Mouse (Mus musculus) urinary bladder, adult 2 months (tissue): ENCODE results near the gene AI661453. TPM values are rescaled to one million over a fixed set of nuclear protein-coding genes. Genes with fewer than 3 reads are reported as not detected.
A peak's percentile ranks its signal among the peaks of the same experiment; 100 is the strongest.
"Not testable (repeated sequence)": the region's sequence is repeated elsewhere in the genome, so short reads cannot be mapped to it uniquely, and the experiment has no call there.

Experiments used
- DNase-seq: peaks from one replicate; pipeline ENCODE4 v3.0.0; 2022; ENCODE audit warnings: low spot score
- polyA plus RNA-seq: library from polyadenylated mRNA; depleted of rRNA; stranded (reverse); fragments of >200 nt; gene quantifications from 2 replicates; pipeline ENCODE4 v1.2.3, GENCODE M21; 2012

Gene AI661453
- polyA plus RNA-seq, 1 experiment: 9.4 TPM

DNA sequence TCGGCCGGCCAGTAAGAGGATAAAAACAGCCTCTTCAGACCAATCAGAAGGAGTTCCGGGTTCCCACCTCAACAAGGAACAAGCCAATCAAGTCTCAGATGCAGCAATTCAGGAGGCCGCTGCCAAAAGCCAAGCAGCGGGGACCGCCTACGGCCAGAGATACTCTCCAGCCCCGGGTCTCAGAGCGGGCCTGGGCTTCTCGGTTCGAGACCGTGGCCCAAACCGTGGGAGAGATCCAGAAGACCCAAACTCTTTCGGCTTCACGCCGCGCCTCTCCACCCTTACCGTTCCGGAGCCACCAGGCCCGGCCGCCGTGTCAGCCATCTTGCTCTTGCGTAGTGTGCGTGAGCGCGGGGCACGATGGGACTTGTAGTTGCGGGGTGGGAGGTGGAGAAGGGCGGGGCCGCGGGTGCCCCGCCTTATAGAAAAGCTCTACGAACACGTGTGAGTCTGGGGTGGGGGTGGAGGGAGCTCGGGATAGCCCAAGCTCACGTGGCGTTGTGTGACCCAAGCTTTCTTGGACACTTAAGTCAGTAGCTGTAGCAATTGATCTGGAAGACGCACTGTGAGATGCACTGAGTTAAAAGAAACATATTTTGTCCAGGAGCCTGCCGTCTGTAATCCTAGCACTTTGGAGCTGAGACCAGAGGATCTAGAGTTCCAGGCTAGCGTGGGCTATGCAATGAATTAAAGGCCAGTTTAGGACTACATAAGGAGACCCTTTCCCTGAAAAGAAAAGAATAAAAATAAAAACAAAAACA lies 65.7 kb downstream of the AI661453 start, which contains the start of gene Taf8:
Gene Taf8 (minus strand): TSS at position 347 of the 761 bp plus-strand sequence.
- peak; percentile 94 for DNase-seq

DNA sequence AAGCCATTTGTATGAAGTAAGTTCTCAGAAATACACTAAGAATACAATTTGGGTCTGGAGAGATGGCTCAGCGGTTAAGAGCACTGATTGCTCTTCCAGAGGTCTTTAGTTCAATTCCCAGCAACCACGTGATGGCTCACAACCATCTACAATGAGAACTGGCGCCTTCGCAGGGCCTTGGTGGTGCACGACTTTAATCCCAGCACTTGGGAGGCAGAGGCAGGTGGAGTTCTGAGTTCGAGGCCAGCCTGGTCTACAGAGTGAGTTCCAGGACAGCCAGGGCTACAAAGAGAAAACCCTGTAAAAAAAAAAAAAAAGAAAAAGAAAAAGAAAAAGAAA lies 66.3 kb downstream of the AI661453 start:
- not testable (repeated sequence) for DNase-seq

DNA sequence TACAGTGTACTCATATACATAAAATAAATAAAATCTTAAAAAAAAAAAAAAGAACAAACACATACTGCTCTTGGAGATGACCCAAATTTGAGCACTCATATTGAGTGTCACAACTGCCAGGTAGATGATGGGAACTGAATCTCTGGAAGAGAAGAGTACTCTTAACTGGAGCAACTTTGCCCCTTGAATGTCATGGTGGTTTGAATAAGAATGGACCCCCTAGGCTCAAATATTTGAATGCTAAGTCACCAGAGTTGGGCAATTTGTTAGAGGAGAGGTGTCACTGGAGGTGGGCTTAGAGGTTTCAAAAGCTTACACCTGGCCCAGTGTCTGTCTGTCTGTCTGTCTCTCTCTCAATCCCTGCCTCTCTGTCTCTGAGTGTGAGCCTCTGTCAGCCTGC lies 67.3 kb downstream of the AI661453 start:
- no peak for DNase-seq

- DNase-seq: no peak
Observed at GRCm38 (mm10) chr17:47504228-47504627, 67.8 kb downstream of the AI661453 start.

GRCm38 (mm10) chr17:47504941-47505346 lies 68.5 kb downstream of the AI661453 start, which contains the start of gene Ccnd3:
Ccnd3 (plus strand) TSS chr17:47505051.
- peak; percentile 71 for DNase-seq

- DNase-seq: no peak
Observed at GRCm38 (mm10) chr17:47505566-47505965, 69.2 kb downstream of the AI661453 start.

GRCm38 (mm10) chr17:47506042-47506441 lies 69.6 kb downstream of the AI661453 start:
- peak; percentile 23 for DNase-seq

DNA sequence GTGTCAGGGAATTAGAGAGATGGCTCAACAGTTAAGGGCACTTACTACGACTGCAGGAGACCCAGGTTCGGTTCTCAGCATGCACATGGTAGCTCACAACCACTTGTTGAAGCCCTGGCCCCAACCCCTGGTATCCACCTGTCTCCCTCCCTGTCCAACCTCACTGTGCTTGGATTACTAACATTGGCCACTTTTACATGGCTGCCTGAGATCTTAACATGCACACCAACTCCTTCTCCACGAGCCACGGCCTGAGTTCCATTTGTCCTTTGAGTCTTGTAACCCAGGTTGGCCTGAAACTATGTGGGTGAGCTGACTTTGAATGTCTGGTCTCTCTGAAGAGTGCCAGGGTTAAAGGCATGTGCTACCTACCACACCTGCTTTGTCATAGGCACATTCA lies 70.3 kb downstream of the AI661453 start:
- no peak for DNase-seq

DNA sequence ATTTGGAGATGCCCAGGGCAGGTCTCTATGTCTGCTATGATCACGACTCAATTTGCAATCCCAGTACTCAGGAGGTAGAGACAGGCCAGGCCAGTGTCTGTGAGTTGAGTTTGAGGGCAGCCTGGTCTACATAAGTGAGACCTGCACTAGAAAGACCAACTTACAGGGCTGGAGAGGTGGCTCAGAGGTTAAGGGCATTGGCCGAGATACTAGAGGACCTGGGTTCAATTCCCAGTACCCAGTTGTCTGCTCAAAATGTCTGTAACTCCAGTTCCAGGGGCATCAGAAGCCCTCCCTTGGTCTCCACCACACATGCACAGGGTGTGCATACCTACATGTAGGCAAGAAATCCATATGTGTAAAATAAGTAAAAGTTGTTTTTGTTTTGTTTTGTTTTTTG lies 71.1 kb downstream of the AI661453 start:
- DNase-seq: no peak

DNA sequence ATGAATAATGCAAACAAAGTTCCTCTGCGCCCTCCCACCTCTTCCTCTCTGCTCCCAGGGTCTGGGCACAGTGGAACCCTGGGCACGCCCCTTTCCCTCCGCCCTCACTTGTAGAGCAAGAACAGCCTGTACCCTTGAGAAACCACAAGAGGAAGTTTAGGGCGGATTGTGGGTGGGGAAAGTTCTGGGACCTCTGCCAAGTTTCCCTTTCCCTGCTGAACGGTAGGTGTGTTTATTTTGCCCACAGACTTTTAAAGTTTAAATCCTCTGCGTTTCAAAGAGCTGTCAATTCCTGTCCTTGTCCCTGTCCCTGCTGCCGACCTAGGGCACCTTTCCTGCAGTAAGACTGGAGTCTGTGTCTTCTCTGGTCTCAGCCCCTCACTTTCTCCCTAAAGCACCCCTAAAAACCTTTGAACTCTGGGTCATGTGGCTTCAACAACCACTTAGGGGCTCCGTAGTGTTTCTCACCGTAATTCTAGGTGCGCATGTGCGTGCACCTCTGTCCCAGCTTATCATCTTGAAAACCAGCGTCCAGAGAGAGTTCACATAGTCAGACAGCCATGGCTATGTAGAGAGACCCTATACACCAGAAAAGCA lies 71.7 kb downstream of the AI661453 start:
- DNase-seq: peak; percentile 56

DNA sequence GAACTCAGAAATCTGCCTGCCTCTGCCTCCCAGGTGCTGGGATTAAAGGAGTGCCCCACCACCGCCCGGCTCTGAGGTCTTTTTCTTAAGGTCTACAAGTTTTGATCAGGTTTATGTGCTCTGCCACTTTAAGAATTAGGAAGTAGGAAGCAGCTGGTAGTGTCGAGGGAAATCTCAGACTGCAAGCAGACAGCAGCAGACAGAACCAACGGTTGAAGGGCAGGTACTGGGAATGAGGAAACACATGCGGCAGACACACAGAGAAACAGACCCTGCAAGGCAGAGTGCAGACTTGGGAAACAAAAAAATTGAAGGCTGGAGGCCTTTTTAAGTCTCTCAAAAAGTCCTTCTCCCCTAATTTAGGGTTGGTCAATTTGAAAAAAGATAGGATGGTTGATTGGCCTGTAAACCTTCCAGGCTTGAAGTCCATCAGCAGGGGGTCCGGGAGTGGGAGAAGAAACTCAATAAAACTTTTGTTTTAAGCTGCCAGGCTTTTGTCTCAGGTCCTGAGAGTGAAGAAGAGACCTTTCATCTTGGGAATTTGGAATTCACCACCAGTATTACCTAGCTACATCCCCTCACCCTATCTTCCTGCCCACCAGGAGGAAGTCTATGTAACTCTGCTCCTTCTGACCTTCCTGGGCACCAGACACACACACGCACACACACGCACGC lies 72.8 kb downstream of the AI661453 start:
- DNase-seq: no peak

GRCm38 (mm10) chr17:47511111-47512020 lies 75.0 kb downstream of the AI661453 start:
- peak; percentile 98 for DNase-seq

DNA sequence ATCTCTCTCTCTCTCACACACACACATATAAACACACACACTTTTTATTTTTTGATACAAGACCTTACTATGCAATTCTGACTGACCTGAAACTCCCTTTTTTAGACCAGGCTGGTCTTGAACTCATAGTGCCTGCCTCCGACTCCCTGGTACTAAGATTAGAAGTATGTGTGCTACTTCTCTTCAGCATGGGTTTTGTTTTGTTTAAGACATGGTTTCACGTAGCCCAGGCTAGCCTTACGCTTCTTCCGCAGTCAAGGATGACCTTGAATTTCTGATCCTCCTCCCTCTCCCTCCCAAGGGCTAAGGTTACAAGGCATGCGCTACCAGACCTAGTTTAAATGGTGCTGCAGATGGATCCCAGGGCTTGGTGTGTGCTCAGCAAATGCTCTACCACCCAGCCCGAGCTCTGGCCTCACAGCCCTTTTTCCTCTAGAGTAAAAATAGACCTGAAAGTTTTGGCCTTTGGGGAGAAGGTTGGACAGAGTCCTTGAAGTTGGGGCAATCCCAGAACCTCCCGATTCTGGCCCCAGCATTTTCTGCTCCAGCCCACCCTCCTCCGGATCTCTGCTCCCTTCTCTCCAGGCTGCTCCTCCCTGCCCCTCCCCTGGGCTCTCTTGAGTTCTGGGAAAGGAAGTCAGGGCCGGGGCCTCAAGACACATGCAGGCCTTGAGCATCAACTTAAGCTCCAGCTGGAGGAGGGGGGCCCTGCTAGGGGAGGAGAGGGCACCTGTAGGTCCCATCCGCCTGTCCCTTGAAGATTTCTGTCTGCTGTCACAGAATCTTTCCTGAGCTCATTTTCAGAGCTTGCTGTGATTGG lies 76.8 kb downstream of the AI661453 start:
- no peak for DNase-seq

DNA sequence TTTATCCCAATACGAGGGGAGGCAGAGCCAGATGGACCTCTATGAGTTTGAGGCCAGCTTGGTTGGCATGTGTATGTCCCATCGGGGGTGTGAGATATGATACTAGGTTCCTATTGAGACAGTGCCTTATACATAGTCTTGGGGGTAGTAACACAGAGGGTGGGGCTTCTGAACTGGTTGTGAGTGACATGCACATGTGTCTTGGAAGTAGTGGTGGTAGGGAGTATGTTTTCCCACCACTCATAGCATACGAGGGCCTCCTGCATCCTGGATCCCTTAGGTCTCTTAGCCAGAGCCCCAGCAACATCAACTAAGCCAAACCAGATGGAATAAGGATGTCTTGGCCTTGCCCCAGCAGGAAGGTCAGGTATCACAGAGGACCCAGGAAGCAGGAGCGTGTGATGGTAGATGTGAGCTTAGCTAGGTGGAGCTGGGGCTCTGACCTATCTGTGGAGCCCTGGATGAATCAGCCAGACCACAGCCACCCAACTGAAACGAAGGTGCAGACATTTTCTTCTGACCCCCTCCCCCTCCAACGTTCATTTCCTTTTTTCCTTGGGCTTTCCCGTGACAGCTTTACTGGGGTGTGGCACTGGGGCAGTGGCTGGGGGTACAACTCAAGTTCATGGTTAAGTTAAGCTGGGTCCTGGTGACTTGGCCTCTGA lies 78.9 kb downstream of the AI661453 start:
- DNase-seq: no peak

GRCm38 (mm10) chr17:47516232-47516631 lies 79.8 kb downstream of the AI661453 start:
- DNase-seq: no peak

GRCm38 (mm10) chr17:47518205-47518604 lies 81.8 kb downstream of the AI661453 start:
- DNase-seq: no peak
